Mouse (Mus musculus): Measurements from ENCODE around the gene Ispd. TPM values are rescaled to one million over a fixed set of nuclear protein-coding genes. Genes with fewer than 3 reads are reported as not detected.

Gene Ispd
- polyA plus RNA-seq, 1 experiment from 2014 or later = 13.9 TPM

DNA sequence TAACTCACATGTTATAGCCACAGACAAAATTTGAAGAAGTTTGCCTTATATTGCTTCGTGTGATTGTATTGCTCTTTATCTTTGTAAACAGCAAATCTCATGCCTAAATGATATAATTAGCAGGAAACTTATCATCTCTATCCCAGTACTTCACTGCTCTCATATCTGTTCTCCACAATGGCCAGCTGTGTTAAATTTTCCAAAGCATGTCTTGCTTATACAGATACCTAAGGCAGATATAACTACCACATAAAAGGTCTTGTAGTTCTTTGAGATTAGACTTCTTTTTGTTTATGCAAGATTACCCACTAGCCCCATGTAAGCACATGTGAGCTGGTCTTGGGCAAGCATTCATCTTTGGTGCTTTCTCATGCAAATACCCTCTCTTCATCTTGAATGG, 327.6 kb downstream of the Ispd start:
- Histone ChIP-seq H3K9me3 (ENCODE audit: control insufficient read depth, low read length) (no peaks in the 10 kb centered on the region), H3K4me1 (ENCODE audit: control insufficient read depth, insufficient read depth, low read depth, low read length) (no peaks in the 10 kb centered on the region), H3K9ac (ENCODE audit: low read depth, low read length) (no peak overlapping the region), H3K27ac (ENCODE audit: low read depth, low read length) (no peak overlapping the region), H3K4me3 (ENCODE audit: low read length) (no peak overlapping the region), H3K36me3 (ENCODE audit: control insufficient read depth, insufficient read depth, low read length) (no peaks in the 10 kb centered on the region), H3K27me3 (replicated peaks; ENCODE audit: control insufficient read depth, insufficient read depth, low read length) (no peaks in the 10 kb centered on the region), H3K4me2 (ENCODE audit: low read length) (no peak overlapping the region)
- ATAC-seq = no peak
- WGBS = 79% methylated on average over 1 of the region's 1 CpGs

DNA sequence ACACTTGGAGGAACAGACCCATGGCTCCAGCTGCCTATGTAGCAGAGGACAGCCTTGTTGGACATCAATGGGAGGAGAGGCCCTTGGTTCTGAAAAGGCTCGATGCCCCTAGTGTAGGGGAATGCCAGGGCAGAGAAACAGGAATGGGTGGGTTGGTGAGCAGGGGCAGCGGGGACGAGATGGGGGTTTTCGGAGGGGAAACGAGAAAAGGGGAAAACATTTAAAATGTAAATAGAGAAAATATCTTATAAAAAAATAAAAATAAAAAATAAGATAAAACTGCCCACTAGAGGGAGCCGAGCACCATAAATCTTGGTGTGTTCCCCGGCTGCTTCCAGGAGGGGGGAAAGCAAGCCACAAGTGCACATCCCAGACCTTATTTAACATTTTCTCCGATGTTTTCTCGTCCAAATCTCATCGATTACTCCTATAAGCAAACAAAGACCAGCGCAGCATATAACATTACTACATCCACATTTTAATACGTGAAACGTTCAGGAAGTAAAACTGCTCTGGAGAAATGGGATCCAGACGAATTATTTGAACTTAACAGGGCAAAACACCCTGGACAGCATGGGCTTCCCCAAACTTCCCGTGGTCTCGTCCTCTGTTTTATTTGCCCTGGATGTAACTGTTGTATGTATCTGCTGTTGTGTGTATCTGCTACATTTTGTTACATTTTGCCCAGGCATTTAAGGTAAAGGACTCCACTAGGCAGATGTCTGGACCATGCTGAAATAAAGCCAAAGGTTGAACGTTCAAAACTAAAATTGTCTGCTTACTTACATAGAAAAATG, 332.8 kb downstream of the Ispd start:
- Histone ChIP-seq H3K4me3 (ENCODE audit: low read length) (peak overlapping the region; percentile 28), H3K4me1 (ENCODE audit: control insufficient read depth, insufficient read depth, low read depth, low read length) (no peaks in the 10 kb centered on the region), H3K9me3 (ENCODE audit: control insufficient read depth, low read length) (no peaks in the 10 kb centered on the region), H3K4me2 (ENCODE audit: low read length) (peak overlapping the region; percentile 55), H3K27ac (ENCODE audit: low read depth, low read length) (no peak overlapping the region), H3K36me3 (ENCODE audit: control insufficient read depth, insufficient read depth, low read length) (no peaks in the 10 kb centered on the region), H3K9ac (ENCODE audit: low read depth, low read length) (no peak overlapping the region), H3K27me3 (replicated peaks; ENCODE audit: control insufficient read depth, insufficient read depth, low read length) (no peaks in the 10 kb centered on the region)
- ATAC-seq = peak; percentile 87
- WGBS = 28% methylated on average over 17 of the region's 17 CpGs

DNA sequence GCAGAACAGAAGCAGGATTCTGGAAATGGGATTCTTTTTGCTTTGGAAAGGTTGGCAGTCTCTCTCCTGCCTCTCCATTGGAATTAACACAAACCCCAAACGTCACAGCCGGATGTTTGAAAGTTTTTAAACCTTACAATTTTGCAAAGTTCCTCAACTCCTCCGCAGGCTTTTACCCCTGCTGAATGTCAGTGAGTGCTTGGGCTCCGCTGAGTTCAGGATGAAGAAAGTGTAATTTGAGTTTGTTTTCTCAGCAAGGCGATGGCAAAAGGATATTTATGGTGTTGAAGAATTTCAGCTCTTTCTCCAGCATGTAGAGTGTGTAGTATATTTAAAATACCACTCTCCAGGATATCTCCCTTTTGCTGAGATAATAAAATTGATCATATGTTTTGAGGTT, 336.3 kb downstream of the Ispd start:
- Histone ChIP-seq H3K9ac (ENCODE audit: low read depth, low read length) (no peak overlapping the region), H3K36me3 (ENCODE audit: control insufficient read depth, insufficient read depth, low read length) (no peaks in the 10 kb centered on the region), H3K4me2 (ENCODE audit: low read length) (no peak overlapping the region), H3K27ac (ENCODE audit: low read depth, low read length) (no peak overlapping the region), H3K4me1 (ENCODE audit: control insufficient read depth, insufficient read depth, low read depth, low read length) (no peaks in the 10 kb centered on the region), H3K9me3 (ENCODE audit: control insufficient read depth, low read length) (no peaks in the 10 kb centered on the region), H3K27me3 (replicated peaks; ENCODE audit: control insufficient read depth, insufficient read depth, low read length) (no peaks in the 10 kb centered on the region), H3K4me3 (ENCODE audit: low read length) (no peak overlapping the region)
- ATAC-seq = no peak
- 67% methylated on average over 5 of the region's 5 CpGs for WGBS

DNA sequence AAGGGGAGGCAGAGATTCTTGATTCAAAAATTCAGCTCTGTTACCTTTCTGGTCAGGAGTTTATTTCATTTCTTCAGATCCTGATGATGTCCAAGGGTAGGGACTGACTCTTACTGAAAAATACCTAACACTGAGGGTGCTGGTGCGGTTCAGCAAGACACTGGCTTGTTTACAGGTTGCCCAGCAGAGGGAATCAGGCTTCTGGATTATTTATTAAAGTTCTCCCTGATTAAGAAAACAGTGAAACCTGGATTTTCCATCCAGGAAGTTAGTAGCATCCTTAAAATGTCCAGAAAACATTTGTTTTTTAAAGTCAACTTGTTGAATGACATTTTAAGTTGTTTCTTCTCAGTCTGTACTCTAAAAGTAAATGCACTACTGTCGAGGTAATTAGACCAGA, 337.2 kb downstream of the Ispd start:
- no peak overlapping the region for H3K9ac ChIP-seq (ENCODE audit: low read depth, low read length)
- no peak overlapping the region for H3K4me2 ChIP-seq (ENCODE audit: low read length)
- H3K4me3 ChIP-seq (ENCODE audit: low read length) = no peak overlapping the region
- no peak overlapping the region for H3K27ac ChIP-seq (ENCODE audit: low read depth, low read length)
- no peaks in the 10 kb centered on the region for H3K9me3 ChIP-seq (ENCODE audit: control insufficient read depth, low read length)
- H3K27me3 ChIP-seq (replicated peaks; ENCODE audit: control insufficient read depth, insufficient read depth, low read length) = no peaks in the 10 kb centered on the region
- no peaks in the 10 kb centered on the region for H3K36me3 ChIP-seq (ENCODE audit: control insufficient read depth, insufficient read depth, low read length)
- no peaks in the 10 kb centered on the region for H3K4me1 ChIP-seq (ENCODE audit: control insufficient read depth, insufficient read depth, low read depth, low read length)
- WGBS = 79% methylated on average over 2 of the region's 2 CpGs
- ATAC-seq = no peak

DNA sequence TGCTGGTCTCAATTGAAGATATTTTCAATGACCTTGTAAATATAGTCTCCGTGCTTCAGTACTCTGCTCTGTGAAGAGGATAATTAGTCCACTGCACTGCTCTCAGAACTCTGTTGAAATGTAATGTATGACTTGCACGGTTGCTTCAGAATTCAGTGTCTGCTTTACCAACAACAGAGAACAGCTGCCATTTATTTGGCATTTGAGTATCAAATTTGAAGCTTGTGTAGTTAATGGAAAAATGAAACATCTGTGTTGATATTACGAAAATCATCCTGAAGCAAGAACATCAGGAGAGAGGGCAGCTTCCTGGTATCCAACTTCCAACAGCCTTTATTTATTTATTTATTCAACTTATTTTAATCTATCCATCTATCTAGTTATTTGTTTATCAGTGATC, 337.8 kb downstream of the Ispd start:
- no peaks in the 10 kb centered on the region for H3K9me3 ChIP-seq (ENCODE audit: control insufficient read depth, low read length)
- 65% methylated on average over 3 of the region's 3 CpGs for WGBS
- no peak for ATAC-seq
- H3K27me3 ChIP-seq (replicated peaks; ENCODE audit: control insufficient read depth, insufficient read depth, low read length) = no peaks in the 10 kb centered on the region
- no peak overlapping the region for H3K9ac ChIP-seq (ENCODE audit: low read depth, low read length)
- H3K4me2 ChIP-seq (ENCODE audit: low read length) = no peak overlapping the region
- no peaks in the 10 kb centered on the region for H3K4me1 ChIP-seq (ENCODE audit: control insufficient read depth, insufficient read depth, low read depth, low read length)
- no peak overlapping the region for H3K27ac ChIP-seq (ENCODE audit: low read depth, low read length)
- no peak overlapping the region for H3K4me3 ChIP-seq (ENCODE audit: low read length)
- H3K36me3 ChIP-seq (ENCODE audit: control insufficient read depth, insufficient read depth, low read length) = no peaks in the 10 kb centered on the region

DNA sequence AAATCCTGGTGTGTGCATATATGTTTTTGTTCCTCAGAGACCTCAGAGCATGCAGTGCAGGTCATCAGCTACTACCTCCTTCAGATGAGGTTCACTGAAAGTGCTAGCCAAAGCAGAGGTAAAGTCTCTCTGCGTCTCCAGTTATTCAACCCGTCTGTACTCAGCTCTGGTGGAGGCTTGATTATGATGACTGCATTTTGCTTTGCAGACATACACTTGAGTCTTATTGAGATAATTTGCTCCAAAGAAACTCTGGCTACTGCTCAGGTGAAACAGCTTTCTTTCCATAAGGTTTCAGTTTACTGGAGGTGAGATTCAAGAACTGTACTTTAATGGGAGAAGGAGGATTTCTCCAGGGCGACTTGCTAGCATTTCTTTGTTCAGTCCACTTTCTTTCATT, 339.5 kb downstream of the Ispd start:
- no peaks in the 10 kb centered on the region for H3K4me1 ChIP-seq (ENCODE audit: control insufficient read depth, insufficient read depth, low read depth, low read length)
- no peaks in the 10 kb centered on the region for H3K27me3 ChIP-seq (replicated peaks; ENCODE audit: control insufficient read depth, insufficient read depth, low read length)
- no peak overlapping the region for H3K4me2 ChIP-seq (ENCODE audit: low read length)
- ATAC-seq = no peak
- no peaks in the 10 kb centered on the region for H3K36me3 ChIP-seq (ENCODE audit: control insufficient read depth, insufficient read depth, low read length)
- 68% methylated on average over 3 of the region's 3 CpGs for WGBS
- no peaks in the 10 kb centered on the region for H3K9me3 ChIP-seq (ENCODE audit: control insufficient read depth, low read length)
- H3K9ac ChIP-seq (ENCODE audit: low read depth, low read length) = no peak overlapping the region
- no peak overlapping the region for H3K27ac ChIP-seq (ENCODE audit: low read depth, low read length)
- H3K4me3 ChIP-seq (ENCODE audit: low read length) = no peak overlapping the region

DNA sequence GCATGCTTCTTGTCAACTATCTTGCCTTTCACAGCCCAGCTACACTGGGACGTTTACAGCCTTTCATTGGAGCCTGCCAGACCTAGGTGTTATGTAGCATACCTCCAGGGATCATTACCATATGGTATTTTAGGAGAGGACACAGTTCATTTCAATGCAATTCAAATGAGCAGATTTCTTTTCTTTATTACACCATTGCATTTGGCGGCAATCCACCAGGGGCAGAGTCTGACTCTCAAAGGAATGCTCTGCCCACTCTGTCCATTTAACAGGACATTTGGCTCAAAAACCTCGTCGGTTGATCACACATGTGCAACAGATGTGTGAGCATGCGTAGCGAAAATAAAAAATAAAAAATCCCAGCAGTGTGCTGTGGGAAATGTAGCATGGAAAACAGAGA, 340.0 kb downstream of the Ispd start:
- WGBS = 30% methylated on average over 6 of the region's 6 CpGs
- no peak for ATAC-seq
- Histone ChIP-seq H3K27ac (ENCODE audit: low read depth, low read length) (no peak overlapping the region), H3K27me3 (replicated peaks; ENCODE audit: control insufficient read depth, insufficient read depth, low read length) (no peaks in the 10 kb centered on the region), H3K36me3 (ENCODE audit: control insufficient read depth, insufficient read depth, low read length) (no peaks in the 10 kb centered on the region), H3K9ac (ENCODE audit: low read depth, low read length) (no peak overlapping the region), H3K9me3 (ENCODE audit: control insufficient read depth, low read length) (no peaks in the 10 kb centered on the region), H3K4me2 (ENCODE audit: low read length) (no peak overlapping the region), H3K4me3 (ENCODE audit: low read length) (no peak overlapping the region), H3K4me1 (ENCODE audit: control insufficient read depth, insufficient read depth, low read depth, low read length) (no peaks in the 10 kb centered on the region)

DNA sequence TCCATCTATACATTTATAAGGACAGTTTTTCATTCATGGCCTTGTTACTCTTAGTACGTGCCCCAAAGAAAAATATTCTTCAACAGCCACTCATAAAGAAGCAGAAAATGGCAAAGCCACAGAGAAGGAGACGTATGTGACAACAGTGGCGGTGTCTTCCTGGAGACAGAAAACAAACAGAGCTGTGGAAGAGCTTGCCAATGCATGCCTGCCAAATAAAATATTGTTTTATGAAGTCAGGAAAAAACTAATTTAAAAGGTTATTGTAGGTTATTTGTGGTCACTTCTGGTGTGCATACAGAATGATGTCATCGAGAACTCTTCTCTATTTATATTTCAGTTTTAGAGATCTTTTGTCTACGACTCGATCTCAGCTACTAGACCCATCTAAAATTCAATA, 341.5 kb downstream of the Ispd start:
- no peak overlapping the region for H3K4me2 ChIP-seq (ENCODE audit: low read length)
- H3K9ac ChIP-seq (ENCODE audit: low read depth, low read length) = no peak overlapping the region
- no peaks in the 10 kb centered on the region for H3K27me3 ChIP-seq (replicated peaks; ENCODE audit: control insufficient read depth, insufficient read depth, low read length)
- H3K9me3 ChIP-seq (ENCODE audit: control insufficient read depth, low read length) = no peaks in the 10 kb centered on the region
- ATAC-seq = no peak
- H3K4me1 ChIP-seq (ENCODE audit: control insufficient read depth, insufficient read depth, low read depth, low read length) = no peaks in the 10 kb centered on the region
- H3K27ac ChIP-seq (ENCODE audit: low read depth, low read length) = no peak overlapping the region
- no peak overlapping the region for H3K4me3 ChIP-seq (ENCODE audit: low read length)
- H3K36me3 ChIP-seq (ENCODE audit: control insufficient read depth, insufficient read depth, low read length) = no peaks in the 10 kb centered on the region
- WGBS = 78% methylated on average over 6 of the region's 6 CpGs

DNA sequence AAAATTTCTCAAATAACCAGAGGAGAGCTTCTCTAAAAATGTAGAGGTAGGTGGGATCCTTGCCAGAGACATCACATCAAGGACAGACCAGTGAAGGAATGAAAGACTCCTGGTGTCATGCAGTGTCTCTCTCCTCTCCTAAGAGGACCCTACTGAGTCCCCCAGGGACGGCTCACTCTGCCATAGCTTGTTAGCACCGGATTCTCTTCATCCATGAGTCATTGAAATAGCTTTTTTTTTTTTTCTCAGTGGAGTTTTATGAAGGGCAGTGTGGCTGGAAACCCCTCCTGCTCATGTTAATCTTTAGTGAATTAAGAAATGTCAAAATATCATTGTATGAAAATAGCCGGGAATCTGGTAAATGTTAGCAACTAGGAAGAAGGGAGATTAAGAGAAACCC, 342.1 kb downstream of the Ispd start:
- H3K27ac ChIP-seq (ENCODE audit: low read depth, low read length) = no peak overlapping the region
- no peak overlapping the region for H3K4me3 ChIP-seq (ENCODE audit: low read length)
- H3K36me3 ChIP-seq (ENCODE audit: control insufficient read depth, insufficient read depth, low read length) = no peaks in the 10 kb centered on the region
- H3K4me1 ChIP-seq (ENCODE audit: control insufficient read depth, insufficient read depth, low read depth, low read length) = no peaks in the 10 kb centered on the region
- no peak for ATAC-seq
- H3K9ac ChIP-seq (ENCODE audit: low read depth, low read length) = no peak overlapping the region
- no peak overlapping the region for H3K4me2 ChIP-seq (ENCODE audit: low read length)
- H3K27me3 ChIP-seq (replicated peaks; ENCODE audit: control insufficient read depth, insufficient read depth, low read length) = no peaks in the 10 kb centered on the region
- no peaks in the 10 kb centered on the region for H3K9me3 ChIP-seq (ENCODE audit: control insufficient read depth, low read length)
- WGBS = 80% methylated on average over 3 of the region's 3 CpGs
